Mouse (Mus musculus) MN1 (cell line): ENCODE results near the gene Gm3045.

Experiments used
- DNase-seq: peaks from one replicate; pipeline ENCODE4 v3.0.0-alpha.2; 2016; ENCODE audit warnings: low spot score

Gm3045 gene

GRCm38 (mm10) chr13:56438211-56439075, 12.0 kb downstream of the Gm3045 start, which contains the start of gene Slc25a48:
Gene Slc25a48, plus strand, starts transcription at chr13:56438355.
- DNase-seq, result no peak

GRCm38 (mm10) chr13:56443411-56443810, 17.0 kb downstream of the Gm3045 start:
- no peak for DNase-seq

DNA sequence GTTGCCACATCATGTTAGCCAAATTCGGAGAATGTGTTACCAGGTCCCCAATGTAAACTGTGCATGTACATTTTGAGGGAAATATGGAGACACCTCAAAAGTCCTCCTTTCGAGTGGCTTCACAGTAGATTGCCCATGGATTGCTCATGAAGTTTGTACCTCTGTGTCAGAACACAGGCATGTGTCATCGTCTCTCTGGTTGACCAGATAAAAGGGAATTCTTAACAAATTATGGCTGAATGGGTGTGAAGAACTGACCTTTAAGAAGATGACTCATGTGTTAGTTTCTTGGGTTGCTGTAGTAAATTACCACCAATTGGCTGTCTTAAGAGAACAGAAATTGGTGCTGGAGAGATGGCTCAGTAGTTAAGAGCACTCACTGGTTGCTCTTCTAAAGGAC, 17.7 kb downstream of the Gm3045 start:
- DNase-seq, result no peak

- DNase-seq, result no peak
These were observed 18.6 kb downstream of the Gm3045 start for GRCm38 (mm10) chr13:56444996-56445395.

GRCm38 (mm10) chr13:56449239-56450030, 23.0 kb downstream of the Gm3045 start:
- peak; percentile 19 for DNase-seq

DNA sequence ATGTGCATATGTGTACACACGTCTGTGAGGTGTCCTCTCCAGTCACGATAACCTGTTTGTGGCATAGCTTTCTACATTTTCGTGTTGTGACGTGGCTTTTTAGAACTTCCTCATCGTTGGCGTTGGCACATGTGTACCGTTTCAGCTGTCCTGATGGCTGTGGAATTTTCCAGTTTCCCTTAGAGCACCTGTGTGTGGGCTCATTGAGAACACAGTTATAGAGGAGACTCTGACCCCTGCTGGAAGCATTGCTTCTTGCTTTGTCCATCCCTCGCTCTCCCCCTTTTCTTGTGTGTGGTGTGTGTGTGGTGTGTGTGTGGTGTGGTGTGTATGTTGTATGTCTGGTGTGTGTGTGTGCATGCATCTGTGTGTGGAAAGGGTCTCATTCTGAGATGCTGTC, 23.6 kb downstream of the Gm3045 start:
- no peak for DNase-seq

DNA sequence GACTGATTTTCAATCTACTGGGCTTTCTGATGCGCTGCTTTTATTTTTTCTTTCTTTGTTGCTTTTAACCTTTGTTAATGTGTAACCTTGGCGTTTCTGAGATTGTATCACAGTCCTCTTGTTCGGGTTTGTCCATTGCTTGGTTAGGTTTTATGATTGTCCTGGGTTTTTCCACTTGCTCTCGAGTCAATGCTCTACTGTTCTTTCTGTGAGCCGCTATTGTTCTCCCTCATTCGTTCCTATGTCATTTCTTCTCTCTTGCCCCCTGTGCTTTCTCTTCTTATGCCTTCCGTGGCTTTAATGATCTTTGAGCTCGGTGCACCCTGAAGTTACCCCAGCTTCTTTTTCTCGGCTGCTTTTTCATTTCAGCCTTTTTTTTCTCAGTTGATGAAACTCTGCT, 31.6 kb downstream of the Gm3045 start:
- DNase-seq, result no peak

DNA sequence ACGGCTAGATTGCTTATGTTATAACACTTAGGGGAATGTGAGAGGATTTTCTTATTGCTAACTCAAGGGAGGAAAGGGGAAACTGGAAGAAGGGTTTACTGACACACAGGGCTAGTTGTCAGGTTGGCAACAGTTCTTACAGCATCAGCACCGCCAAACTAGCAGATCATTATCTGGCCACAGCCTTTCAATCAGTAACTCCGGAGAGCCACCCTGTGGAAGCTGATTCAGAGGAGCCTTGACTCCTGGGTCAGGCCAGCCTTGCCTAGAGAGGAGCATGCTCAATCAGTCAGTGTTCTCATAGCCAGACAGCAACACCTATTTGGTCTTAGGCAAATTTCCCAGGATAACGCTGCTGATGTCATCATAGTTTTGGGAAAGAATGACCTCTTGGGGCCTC, 35.1 kb downstream of the Gm3045 start:
- DNase-seq, result no peak

- no peak for DNase-seq
These were observed 36.4 kb downstream of the Gm3045 start for GRCm38 (mm10) chr13:56462791-56463190.

GRCm38 (mm10) chr13:56463261-56463660, 36.9 kb downstream of the Gm3045 start:
- no peak for DNase-seq

GRCm38 (mm10) chr13:56463750-56464149, 37.4 kb downstream of the Gm3045 start:
- DNase-seq, result no peak

DNA sequence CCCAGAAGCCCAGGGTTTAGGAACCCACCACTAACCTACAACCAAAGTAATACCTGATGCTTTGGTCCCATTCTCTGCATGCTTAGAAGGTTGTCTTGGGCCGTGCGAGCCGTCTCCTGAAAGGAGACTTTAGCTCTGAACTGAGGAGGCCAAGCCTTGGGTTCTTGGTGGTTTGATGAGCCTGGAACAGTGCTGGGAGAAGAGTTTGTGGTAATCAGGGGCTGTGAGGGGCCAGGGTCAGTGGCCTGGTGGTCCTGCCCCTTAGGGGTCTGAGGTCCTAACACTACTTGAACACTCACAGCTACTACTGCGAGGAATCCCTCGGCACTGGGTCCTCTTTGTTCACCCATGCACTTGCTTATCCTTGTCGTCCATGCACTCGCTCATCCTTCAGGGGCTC, 41.4 kb downstream of the Gm3045 start:
- DNase-seq, result no peak

- no peak for DNase-seq
These were observed 42.1 kb downstream of the Gm3045 start for GRCm38 (mm10) chr13:56468536-56468935.

DNA sequence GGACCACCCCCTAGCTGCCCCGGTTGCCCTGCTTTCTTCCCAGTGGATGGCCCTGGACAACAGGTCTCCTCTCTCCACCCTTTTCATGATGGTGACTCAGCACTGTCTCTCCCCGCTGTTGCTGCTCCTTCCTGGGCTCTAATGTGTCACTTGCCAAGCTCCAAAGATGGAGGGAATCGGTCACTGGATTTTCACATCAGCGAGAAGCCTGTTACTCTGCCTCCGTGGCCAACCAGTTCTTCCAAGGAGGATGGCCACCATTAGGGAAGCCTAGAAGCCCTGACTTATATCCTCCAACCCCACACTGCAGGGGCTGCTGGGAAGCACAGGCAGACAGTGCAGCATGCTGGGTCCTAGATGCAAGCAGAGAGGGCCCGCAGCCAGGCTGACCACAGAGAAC, 44.8 kb downstream of the Gm3045 start:
- no peak for DNase-seq

DNA sequence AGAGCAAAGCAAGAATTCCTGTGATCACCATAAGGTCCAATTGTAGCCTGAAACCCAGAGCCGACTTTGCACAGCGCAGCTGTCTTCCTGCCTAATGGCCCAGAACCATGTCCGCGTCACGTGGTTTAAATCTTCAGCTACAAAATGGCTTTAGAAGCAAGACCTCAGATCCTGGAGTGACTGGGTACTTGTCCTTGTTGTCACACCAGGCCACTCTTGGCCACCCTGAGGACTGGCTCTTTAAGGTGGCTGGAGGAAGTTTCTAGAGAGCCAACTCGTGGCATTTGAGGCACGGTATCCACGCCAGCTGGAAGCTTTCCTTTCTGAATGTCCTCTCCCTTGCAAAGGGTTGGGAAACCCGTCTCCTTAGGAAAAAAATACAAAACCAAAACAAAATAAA, 45.6 kb downstream of the Gm3045 start:
- DNase-seq, result no peak

- DNase-seq, result no peak
These were observed 46.3 kb downstream of the Gm3045 start for GRCm38 (mm10) chr13:56472661-56473060.

- peak; percentile 72 for DNase-seq
These were observed 49.0 kb downstream of the Gm3045 start for GRCm38 (mm10) chr13:56475363-56475762.

DNA sequence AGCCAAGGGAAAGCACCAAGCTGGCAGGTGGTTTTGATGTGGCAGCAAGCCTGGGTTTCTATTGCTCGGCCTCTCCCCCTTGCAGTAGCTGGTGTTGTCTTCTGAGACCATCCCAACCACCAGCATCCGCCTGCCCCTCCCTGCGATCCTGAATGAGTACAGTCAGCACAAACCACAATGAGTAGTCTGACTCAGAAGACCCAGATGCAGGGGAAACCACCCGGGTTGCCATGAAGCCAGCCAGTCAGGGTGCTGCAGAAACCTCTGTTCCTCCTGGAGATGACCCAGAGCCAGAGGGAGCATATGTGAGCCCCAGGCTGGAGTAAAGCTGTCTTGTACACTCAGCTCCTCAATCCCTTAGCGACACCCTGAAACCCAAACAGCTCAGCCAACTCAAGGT, 50.4 kb downstream of the Gm3045 start:
- no peak for DNase-seq

- DNase-seq, result no peak
These were observed 50.9 kb downstream of the Gm3045 start for GRCm38 (mm10) chr13:56477271-56477670.

DNA sequence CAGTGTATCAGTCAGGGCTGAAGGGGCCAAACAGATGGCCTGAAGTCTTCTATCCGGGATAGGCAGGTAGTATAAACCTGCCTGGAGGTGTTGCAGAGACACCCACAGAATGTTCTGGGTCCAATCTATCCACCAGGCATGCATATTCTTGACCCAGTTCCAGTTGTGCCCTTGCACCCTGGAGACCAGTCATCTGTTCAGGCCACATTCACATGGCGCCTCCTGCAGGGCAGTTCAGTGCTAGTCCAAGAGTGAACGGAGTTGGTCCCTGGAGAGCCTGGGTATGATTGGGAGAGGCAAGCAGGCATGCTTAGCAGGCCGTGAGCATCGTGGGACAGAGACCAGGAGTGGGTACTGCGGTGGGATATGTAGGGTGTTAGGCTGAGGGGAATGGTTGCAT, 51.6 kb downstream of the Gm3045 start:
- DNase-seq, result no peak

GRCm38 (mm10) chr13:56482146-56482545, 55.8 kb downstream of the Gm3045 start, which contains the start of gene Il9:
Gene Il9, minus strand, starts transcription at chr13:56482246.
- DNase-seq, result no peak
